Mouse (Mus musculus): ENCODE data around the gene Gm5726.
"Not testable (repeated sequence)": the region's sequence is repeated elsewhere in the genome, so short reads cannot be mapped to it uniquely, and the experiment has no call there.

Gm5726 gene

DNA sequence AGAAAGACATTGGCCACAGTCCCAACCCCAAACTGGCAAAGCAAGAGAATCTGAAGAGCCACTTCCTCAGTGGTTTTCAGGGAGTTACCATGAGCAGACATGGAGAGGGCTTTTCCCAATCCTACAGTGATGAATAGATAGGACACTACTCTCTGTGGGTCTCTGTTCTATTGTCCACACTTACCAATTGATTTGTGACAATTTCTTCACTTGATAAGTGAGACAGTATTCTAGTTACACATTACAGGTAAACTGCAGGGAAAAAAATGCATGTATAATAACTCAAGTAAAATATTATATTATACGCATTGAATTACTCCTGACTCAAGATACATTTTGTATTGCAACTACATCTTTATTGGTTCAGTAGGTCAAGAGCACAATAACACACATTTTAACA lies at the start of gene Gm5726:
Gene Gm5726, minus strand, starts transcription at position 101 of the 400 bp plus-strand sequence.
- in situ Hi-C loops (cut with MseI, MboI): not testable (repeated sequence)

DNA sequence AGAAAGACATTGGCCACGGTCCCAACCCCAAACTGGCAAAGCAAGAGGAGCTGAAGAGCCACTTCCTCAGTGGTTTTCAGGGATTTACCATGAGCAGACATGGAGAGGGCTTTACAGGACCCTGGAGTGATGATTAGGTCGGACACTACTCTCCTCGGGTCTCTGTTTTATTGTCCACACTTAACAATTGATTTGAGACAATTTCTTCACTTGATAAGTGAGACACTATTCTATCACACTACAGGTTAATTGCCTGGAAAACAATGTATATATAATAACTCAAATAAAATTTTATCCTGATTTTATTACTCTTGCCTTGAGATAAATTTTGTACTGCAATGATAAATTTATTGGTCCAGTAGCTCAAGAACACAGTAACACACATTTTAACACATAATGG lies 30.6 kb upstream of the Gm5726 start, which contains the start of gene Gm4141:
Gene Gm4141, minus strand, starts transcription at position 101 of the 400 bp plus-strand sequence.
- in situ Hi-C loops (cut with MseI, MboI): not testable (repeated sequence)

DNA sequence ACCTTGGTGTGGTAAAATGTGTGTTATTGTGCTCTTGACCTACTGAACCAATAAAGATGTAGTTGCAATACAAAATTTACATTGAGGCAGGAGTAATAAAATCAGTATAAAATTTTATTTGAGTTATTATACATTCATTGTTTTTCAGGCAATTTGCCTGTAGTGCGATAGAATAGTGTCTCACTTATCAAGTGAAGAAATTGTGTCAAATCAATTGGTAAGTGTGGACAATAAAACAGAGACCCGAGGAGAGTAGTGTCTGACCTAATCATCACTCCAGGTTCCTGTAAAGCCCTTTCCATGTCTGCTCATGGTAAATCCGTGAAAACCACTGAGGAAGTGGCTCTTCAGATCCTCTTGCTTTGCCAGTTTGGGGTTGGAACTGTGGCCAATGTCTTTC lies 12.0 kb downstream of the Gm5726 start, which contains the start of gene Vmn1r104:
Gene Vmn1r104, plus strand, starts transcription at position 301 of the 400 bp plus-strand sequence.
- in situ Hi-C loops (cut with MseI, MboI): not testable (repeated sequence)

DNA sequence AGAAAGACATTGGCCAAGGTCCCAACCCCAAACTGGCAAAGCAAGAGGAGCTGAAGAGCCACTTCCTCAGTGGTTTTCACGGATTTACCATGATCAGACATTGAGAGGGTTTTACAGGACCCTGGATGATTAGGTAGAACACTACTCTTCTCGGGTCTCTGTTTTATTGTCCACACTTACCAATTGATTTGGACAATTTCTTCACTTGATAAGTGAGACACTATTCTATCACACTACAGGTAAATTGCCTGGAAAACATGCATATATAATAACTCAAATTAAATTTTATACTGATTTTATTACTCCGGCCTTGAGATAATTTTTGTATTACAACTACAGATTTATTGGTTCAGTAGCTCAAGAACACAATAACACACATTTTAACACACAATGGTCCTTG lies 35.1 kb downstream of the Gm5726 start, which contains the start of gene Vmn1r103:
Gene Vmn1r103, minus strand, starts transcription at position 101 of the 400 bp plus-strand sequence.
- in situ Hi-C loops (cut with MseI, MboI): not testable (repeated sequence)

Measured in mouse trophoblast stem cell (cell line).